Mouse (Mus musculus) MEL (cell line): Measurements from ENCODE around the gene Gpha2. TPM values are rescaled to one million over a fixed set of nuclear protein-coding genes. Genes with fewer than 3 reads are reported as not detected.

ENCODE experiments used
- DNase-seq: peaks from one replicate; pipeline ENCODE4 v3.0.0; 2011; ENCODE audit warnings: low read depth, low spot score
- H3K27ac ChIP-seq: 2 replicates; pipeline ENCODE4 v1.5.1; 2012; ENCODE audit warnings: low read depth, mild to moderate bottlenecking, control low read depth, low read length, moderate library complexity; ENCODE audit not compliant: control insufficient read depth
- H3K27me3 ChIP-seq, 2 experiments: fragments of 150-350 bp in 1 of 2; sonication (generic) in 1 of 2; 2 replicates each; pipeline ENCODE4 v1.6.1; 2012; ENCODE audit warnings: low read length in 2 of 2, mild to moderate bottlenecking in 2 of 2, improper control_type of control experiment in 1 of 2, moderate library complexity in 1 of 2; ENCODE audit not compliant: insufficient read depth in 2 of 2, control insufficient read depth in 1 of 2
- H3K36me3 ChIP-seq, 2 experiments: 2 replicates each; pipeline ENCODE4 v1.6.1; 2012 to 2014; ENCODE audit warnings: low read length in 2 of 2, improper control_type of control experiment in 1 of 2, inconsistent platforms in 1 of 2, mild to moderate bottlenecking in 1 of 2; ENCODE audit not compliant: insufficient read depth in 2 of 2, control insufficient read depth in 1 of 2
- H3K4me1 ChIP-seq, 2 experiments: fragments of 150-350 bp in 1 of 2; sonication (generic) in 1 of 2; 2 replicates each; pipeline ENCODE4 v1.6.1; 2012; ENCODE audit warnings: low read length in 2 of 2, improper control_type of control experiment in 1 of 2, mild to moderate bottlenecking in 1 of 2; ENCODE audit not compliant: insufficient read depth in 2 of 2, control insufficient read depth in 1 of 2
- H3K4me3 ChIP-seq, 2 experiments: fragments of 150-350 bp in 1 of 2; sonication (generic) in 1 of 2; 2 replicates each; pipeline ENCODE4 v1.5.1; 2012; ENCODE audit warnings: low read depth in 2 of 2, low read length in 2 of 2, mild to moderate bottlenecking in 2 of 2, moderate library complexity in 2 of 2, control low read depth in 1 of 2, improper control_type of control experiment in 1 of 2; ENCODE audit not compliant: control insufficient read depth in 1 of 2, insufficient read depth in 1 of 2
- H3K79me2 ChIP-seq: 2 replicates; pipeline ENCODE4 v1.6.1; 2012; ENCODE audit warnings: mild to moderate bottlenecking, low read length, moderate library complexity; ENCODE audit not compliant: control insufficient read depth, poor library complexity, insufficient read depth
- H3K9ac ChIP-seq: 2 replicates; pipeline ENCODE4 v1.6.1; 2012; ENCODE audit warnings: low read depth, mild to moderate bottlenecking, control low read depth, low read length, moderate library complexity; ENCODE audit not compliant: control insufficient read depth, poor library complexity, severe bottlenecking
- H3K9me3 ChIP-seq: fragments of 150-350 bp; sonication (generic); replicated peaks from 2 replicates; pipeline ENCODE4 v1.6.1; 2012; ENCODE audit warnings: mild to moderate bottlenecking, low read length, improper control_type of control experiment, moderate library complexity; ENCODE audit not compliant: insufficient read depth
- BHLHE40 ChIP-seq: IDR thresholded peaks from 2 replicates; pipeline ENCODE4 v1.6.1; 2012; ENCODE audit warnings: low read depth, mild to moderate bottlenecking, inconsistent platforms, low read length, improper control_type of control experiment, borderline replicate concordance
- ELF1 ChIP-seq: IDR thresholded peaks from 2 replicates; pipeline ENCODE4 v1.6.1; 2014; ENCODE audit warnings: low read depth, mild to moderate bottlenecking, inconsistent platforms, low read length, improper control_type of control experiment, moderate library complexity
- GATA1 ChIP-seq: IDR thresholded peaks from 2 replicates; pipeline ENCODE4 v1.6.1; 2011; ENCODE audit warnings: low read depth, low read length, improper control_type of control experiment
- KAT2A ChIP-seq: conservative IDR thresholded peaks from 2 replicates; pipeline ENCODE4 v1.6.1; 2012; ENCODE audit warnings: low read depth, low read length, improper control_type of control experiment, inconsistent platforms
- MAX ChIP-seq: IDR thresholded peaks from 2 replicates; pipeline ENCODE4 v1.6.1; 2011; ENCODE audit warnings: low read length, improper control_type of control experiment
- MXI1 ChIP-seq: IDR thresholded peaks from 2 replicates; pipeline ENCODE4 v1.6.1; 2011; ENCODE audit warnings: mild to moderate bottlenecking, low read depth, low read length, improper control_type of control experiment
- NELFE ChIP-seq: IDR thresholded peaks from 2 replicates; pipeline ENCODE4 v1.6.1; 2011; ENCODE audit warnings: low read depth, low read length, improper control_type of control experiment
- NRF1 ChIP-seq: IDR thresholded peaks from 2 replicates; pipeline ENCODE4 v1.6.1; 2014; ENCODE audit warnings: low read depth, mild to moderate bottlenecking, inconsistent platforms, low read length, improper control_type of control experiment, moderate library complexity; ENCODE audit not compliant: poor library complexity, insufficient read depth, severe bottlenecking
- POLR2AphosphoS2 ChIP-seq: IDR thresholded peaks from 2 replicates; pipeline ENCODE4 v1.6.1; 2011; ENCODE audit warnings: low read length, improper control_type of control experiment
- POLR2AphosphoS5 ChIP-seq: IDR thresholded peaks from 2 replicates; pipeline ENCODE4 v1.6.1; 2012; ENCODE audit warnings: low read depth, borderline replicate concordance, mild to moderate bottlenecking, inconsistent platforms, low read length, moderate library complexity, mixed read lengths
- RAD21 ChIP-seq: IDR thresholded peaks from 2 replicates; pipeline ENCODE4 v1.6.1; 2011; ENCODE audit warnings: mild to moderate bottlenecking, low read depth, low read length, improper control_type of control experiment
- SIN3A ChIP-seq: IDR thresholded peaks from 2 replicates; pipeline ENCODE4 v1.6.1; 2012; ENCODE audit warnings: low read length, improper control_type of control experiment, inconsistent platforms
- SMC3 ChIP-seq: IDR thresholded peaks from 2 replicates; pipeline ENCODE4 v1.6.1; 2011; ENCODE audit warnings: low read depth, low read length, improper control_type of control experiment
- TCF12 ChIP-seq: IDR thresholded peaks from 2 replicates; pipeline ENCODE4 v1.6.1; 2014; ENCODE audit warnings: low read depth, mild to moderate bottlenecking, inconsistent platforms, low read length, improper control_type of control experiment, moderate library complexity
- UBTF ChIP-seq: IDR thresholded peaks from 2 replicates; pipeline ENCODE4 v1.6.1; 2012; ENCODE audit warnings: low read depth, mild to moderate bottlenecking, inconsistent platforms, low read length, improper control_type of control experiment, moderate library complexity, borderline replicate concordance; ENCODE audit not compliant: insufficient read depth
- USF1 ChIP-seq: IDR thresholded peaks from 2 replicates; pipeline ENCODE4 v1.6.1; 2014; ENCODE audit warnings: low read depth, mild to moderate bottlenecking, inconsistent platforms, low read length, improper control_type of control experiment, moderate library complexity
- USF2 ChIP-seq, 2 experiments: IDR thresholded peaks; 2 replicates each; pipeline ENCODE4 v1.6.1; 2011 to 2012; ENCODE audit warnings: improper control_type of control experiment in 2 of 2, low read length in 2 of 2, borderline replicate concordance in 1 of 2, inconsistent platforms in 1 of 2, low read depth in 1 of 2, mild to moderate bottlenecking in 1 of 2; ENCODE audit not compliant: insufficient read depth in 1 of 2
- ZC3H11A ChIP-seq: IDR thresholded peaks from 2 replicates; pipeline ENCODE4 v1.6.1; 2012; ENCODE audit warnings: low read depth, mild to moderate bottlenecking, inconsistent platforms, low read length, improper control_type of control experiment
- ZMIZ1 ChIP-seq: IDR thresholded peaks from 2 replicates; pipeline ENCODE4 v1.6.1; 2012; ENCODE audit warnings: low read depth, mild to moderate bottlenecking, inconsistent platforms, low read length, improper control_type of control experiment, moderate library complexity
- ZNF384 ChIP-seq: IDR thresholded peaks from 2 replicates; pipeline ENCODE4 v1.6.1; 2012; ENCODE audit warnings: low read depth, mild to moderate bottlenecking, inconsistent platforms, low read length, improper control_type of control experiment
- polyA plus RNA-seq, 2 experiments: library from polyadenylated mRNA; stranded (reverse) in 1 of 2; unstranded in 1 of 2; fragments of >175 nt in 1 of 2; fragments of >200 nt in 1 of 2; gene quantifications; 2 replicates each; pipeline versions ENCODE4 v1.2.1 to v1.2.4; 2012; ENCODE audit warnings: low replicate concordance in 2 of 2, low read depth in 1 of 2; ENCODE audit not compliant: insufficient read length in 2 of 2, insufficient read depth in 1 of 2, missing spikeins in 1 of 2
- total RNA-seq: library from RNA; depleted of rRNA; stranded (reverse); fragments of 300-350 nt; gene quantifications from 2 replicates; pipeline ENCODE4 v1.2.3, GENCODE M21; 2012

Gene Gpha2
- total and polyA plus RNA-seq, 3 experiments = 0.19 TPM; not detected in 2

GRCm38 (mm10) chr19:6268670-6269132 is 42.5 kb downstream of the Gpha2 start:
- no peak overlapping the region for H3K9ac ChIP-seq
- no peaks in the 10 kb centered on the region for H3K79me2 ChIP-seq
- no peaks in the 10 kb centered on the region for H3K27me3 ChIP-seq
- no peaks in the 10 kb centered on the region for H3K9me3 ChIP-seq
- no peaks in the 10 kb centered on the region; a peak in 1 of 4 replicates for H3K4me1 ChIP-seq
- no peak for TF ChIP-seq POLR2AphosphoS2
- no peak for DNase-seq
- no peak overlapping the region for H3K27ac ChIP-seq
- no peaks in the 10 kb centered on the region; a peak in 1 of 4 replicates for H3K36me3 ChIP-seq
- H3K4me3 ChIP-seq = no peak overlapping the region

- H3K4me3 ChIP-seq = no peak overlapping the region
- no peak overlapping the region for H3K9ac ChIP-seq
- H3K9me3 ChIP-seq = no peaks in the 10 kb centered on the region
- no peaks in the 10 kb centered on the region; a peak in 1 of 4 replicates for H3K36me3 ChIP-seq
- no peaks in the 10 kb centered on the region; a peak in 1 of 4 replicates for H3K4me1 ChIP-seq
- H3K27me3 ChIP-seq = no peaks in the 10 kb centered on the region
- no peak for TF ChIP-seq USF1
- TF ChIP-seq UBTF = no peak
- no peak for TF ChIP-seq MXI1
- TF ChIP-seq GATA1 = no peak
- TF ChIP-seq KAT2A = no peak
- TF ChIP-seq NELFE = no peak
- TF ChIP-seq BHLHE40 = no peak
- no peak for TF ChIP-seq ZNF384
- TF ChIP-seq ELF1 = no peak
- no peak for TF ChIP-seq SIN3A
- TF ChIP-seq USF2 (IDR thresholded peaks at IDR 0.05; ENCODE audit: borderline replicate concordance in 1 of 2, insufficient read depth in 1 of 2, low read depth in 1 of 2, low read length in 2 of 2) = no peak
- TF ChIP-seq ZMIZ1 = no peak
- TF ChIP-seq, all 39 proteins: peak for 0
- Histone ChIP-seq H3K79me2 (no peaks in the 10 kb centered on the region), H3K27ac (no peak overlapping the region)
- DNase-seq = no peak
Observed at GRCm38 (mm10) chr19:6269798-6270475, 43.8 kb downstream of the Gpha2 start.

- TF ChIP-seq NRF1 (no peak), MAX (no peak), ZC3H11A (no peak), SMC3 (no peak), RAD21 (no peak), USF2 (IDR thresholded peaks at IDR 0.05; ENCODE audit: borderline replicate concordance in 1 of 2, insufficient read depth in 1 of 2, low read depth in 1 of 2, low read length in 2 of 2) (no peak), POLR2AphosphoS5 (no peak), TCF12 (no peak), SIN3A (no peak), GATA1 (no peak)
- no peak overlapping the region for H3K9ac ChIP-seq
- peaks cover 2% of the 10 kb centered on the region; the same call in 1 of the 2 replicates for H3K79me2 ChIP-seq
- no peaks in the 10 kb centered on the region for H3K9me3 ChIP-seq
- H3K27ac ChIP-seq = no peak overlapping the region
- no peak overlapping the region for H3K4me3 ChIP-seq
- H3K27me3 ChIP-seq = no peaks in the 10 kb centered on the region
- no peak for DNase-seq
- H3K4me1 ChIP-seq = peaks cover 0 to 5% of the 10 kb centered on the region in 2 experiments; a peak in 2 of 4 replicates
- H3K36me3 ChIP-seq = peaks cover 0 to 2% of the 10 kb centered on the region in 2 experiments; a peak in 2 of 4 replicates
Observed at GRCm38 (mm10) chr19:6270661-6271060, 44.5 kb downstream of the Gpha2 start.
